Mouse (Mus musculus) cortical plate, adult 2 months (tissue): ENCODE results near the gene Samt3.

Experiments
- CTCF ChIP-seq: fragments of 200-500 bp; IDR thresholded peaks from 2 replicates; pipeline ENCODE4 v1.5.1; 2011; ENCODE audit warnings: mild to moderate bottlenecking, control low read depth, low read length; ENCODE audit not compliant: insufficient read depth; ENCODE audit errors: extremely low read depth
- POLR2A ChIP-seq: fragments of 200-500 bp; IDR thresholded peaks from 2 replicates; pipeline ENCODE4 v1.6.1; 2011; ENCODE audit warnings: mild to moderate bottlenecking, low read length, control low read depth; ENCODE audit not compliant: insufficient read depth; ENCODE audit errors: extremely low read depth

- no peak for TF ChIP-seq CTCF
- TF ChIP-seq POLR2A: no peak
Measured at GRCm38 (mm10) chrX:86088672-86089071, 44.7 kb downstream of the Samt3 start.
